Mouse (Mus musculus) C2C12 (cell line): ENCODE data around the gene Nhej1.

Source experiments
- CTCF ChIP-seq: IDR thresholded peaks from one replicate; pipeline ENCODE4 v1.5.1; 2011; ENCODE audit not compliant: control insufficient read depth, insufficient read depth, insufficient read length
- MAX ChIP-seq: IDR thresholded peaks from one replicate; pipeline ENCODE4 v1.6.1; 2011; ENCODE audit warnings: mild to moderate bottlenecking, control low read depth

GRCm38 (mm10) chr1:74951556-74952210, 173.3 kb downstream of the Nhej1 start, which contains the start of gene Ihh:
- TF ChIP-seq CTCF (no peak), MAX (no peak)
